8 mouse cellular contexts compared by ENCODE assay signal in the genomic region with DNA sequence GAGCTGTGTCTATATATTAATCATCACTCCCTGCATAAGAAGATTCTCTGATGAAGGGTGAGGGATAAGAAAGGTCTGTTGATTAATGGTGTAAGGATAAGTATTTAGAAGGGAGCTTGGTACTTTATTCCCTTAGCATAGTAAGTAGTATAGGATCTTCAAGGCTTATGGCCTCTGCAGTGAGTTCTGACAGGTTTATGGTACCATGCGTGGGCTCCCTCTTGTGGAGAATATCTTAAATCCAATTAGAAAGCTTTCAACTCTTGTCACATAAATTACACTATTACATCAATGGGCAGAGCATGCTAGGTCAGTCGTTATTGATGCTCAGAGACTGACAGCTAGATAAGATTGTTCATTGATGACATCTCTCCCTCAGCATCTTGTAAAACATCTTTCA.
A peak's percentile ranks its signal among the peaks of the same experiment; 100 is the strongest.
DNase-seq lines count a peak whose midpoint lies in the region; ATAC-seq and TF ChIP-seq lines count a peak whose summit lies in the region.
"Had no signal": no experiment of that assay in that cellular context is flagged by ENCODE, and none has a peak within 500 bp of the region (broad histone marks: within the 10 kb centered on the region; RNA-seq: fewer than 3 reads in every experiment).

No protein-coding gene starts in this region.

- no peaks in the 10 kb centered on the region for H3K9me3 ChIP-seq in embryonic facial prominence, embryonic 14.5 days (ENCODE audit: control insufficient read depth, low read length)

- peak; percentile 31 for DNase-seq in kidney, adult 2 months
- no peak for DNase-seq in kidney, adult 18-20 months
- peak; percentile 18 for DNase-seq in right cerebral cortex, adult 18-20 months
- no peak for DNase-seq in right cerebral cortex, postnatal 10 days (ENCODE audit: low spot score in 2 of 2)
- DNase-seq in embryonic facial prominence, embryonic 14.5 days (ENCODE audit: low spot score) = peak; percentile 53
- no peak for DNase-seq in urinary bladder, postnatal 36 days (ENCODE audit: low spot score in 2 of 2)

- H3K9ac ChIP-seq in embryonic facial prominence, embryonic 14.5 days (ENCODE audit: low read depth, low read length) = no peak overlapping the region

- no peaks in the 10 kb centered on the region for H3K4me1 ChIP-seq in kidney, adult 2 months (ENCODE audit: control insufficient read depth, insufficient read depth, low read length)
- H3K4me1 ChIP-seq in embryonic facial prominence, embryonic 14.5 days (ENCODE audit: control insufficient read depth, insufficient read depth, low read length) = no peaks in the 10 kb centered on the region

- no peak for TF ChIP-seq CTCF in kidney, adult 2 months (conservative IDR thresholded peaks at IDR 0.05; ENCODE audit: insufficient read depth, insufficient read length, low read depth, low read length)

- no peaks in the 10 kb centered on the region for H3K36me3 ChIP-seq in kidney, adult 2 months (ENCODE audit: control insufficient read depth, insufficient read depth, low read length)
- no peaks in the 10 kb centered on the region for H3K36me3 ChIP-seq in embryonic facial prominence, embryonic 14.5 days (ENCODE audit: control insufficient read depth, insufficient read depth, low read length)

- no peak overlapping the region for H3K27ac ChIP-seq in kidney, adult 2 months (ENCODE audit: insufficient read depth, low read depth, low read length)
- no peak overlapping the region for H3K27ac ChIP-seq in embryonic facial prominence, embryonic 14.5 days (replicated peaks; ENCODE audit: low read depth, low read length)

- H3K27me3 ChIP-seq in kidney, adult 2 months (replicated peaks; ENCODE audit: control insufficient read depth, insufficient read depth, low read length) = no peaks in the 10 kb centered on the region
- no peaks in the 10 kb centered on the region for H3K27me3 ChIP-seq in embryonic facial prominence, embryonic 14.5 days (replicated peaks; ENCODE audit: control insufficient read depth, insufficient read depth, low read length)

- H3K4me3 ChIP-seq in kidney, adult 2 months (ENCODE audit: insufficient read depth, low read depth, low read length) = no peak overlapping the region
- no peak overlapping the region for H3K4me3 ChIP-seq in embryonic facial prominence, embryonic 14.5 days (ENCODE audit: low read depth, low read length)

- no peak for ATAC-seq in embryonic facial prominence, embryonic 14.5 days (ENCODE audit: low read depth)
- ATAC-seq in megakaryocyte, adult 5-6 weeks (ENCODE audit: poor library complexity, severe bottlenecking) = no peak
- ATAC-seq: activated CD4-positive, CD25-positive, alpha-beta regulatory T cell, adult 4 months had no signal

- WGBS in kidney, adult 2 months = 13% methylated on average over 2 of the region's 2 CpGs
- WGBS in embryonic facial prominence, embryonic 14.5 days = 18% methylated on average over 2 of the region's 2 CpGs

- no peak for TF ChIP-seq POLR2A in kidney, adult 2 months (IDR thresholded peaks at IDR 0.05; ENCODE audit: low read depth, low read length)

- no peak overlapping the region for H3K4me2 ChIP-seq in embryonic facial prominence, embryonic 14.5 days (ENCODE audit: low read depth, low read length)

Comparison
In these comparisons a context has a peak if more than half of its experiments do, and no peak if none do; other contexts are left out.
1. DNase-seq: peak in kidney, adult 2 months (single experiment), right cerebral cortex, adult 18-20 months (single experiment) and embryonic facial prominence, embryonic 14.5 days (single experiment); none in kidney, adult 18-20 months (single experiment), right cerebral cortex, postnatal 10 days (0 of 2) and urinary bladder, postnatal 36 days (0 of 2).